8 mouse cellular contexts compared by ENCODE assay signal in genomic region chr7:99015419-99015818, GRCm38 (mm10).
DNase-seq lines count a peak whose midpoint lies in the region; ATAC-seq and TF ChIP-seq lines count a peak whose summit lies in the region.

No protein-coding gene starts in this region.

- TF ChIP-seq POLR2A in lung, adult 2 months (IDR thresholded peaks at IDR 0.05; ENCODE audit: borderline replicate concordance, extremely low read depth, low read depth, low read length): no peak

- WGBS in lung, adult 2 months: 73% methylated on average over 17 of the region's 17 CpGs
- WGBS in intestine, embryonic 15.5 days: 41% methylated on average over 17 of the region's 17 CpGs

- H3K4me3 ChIP-seq in lung, adult 2 months (replicated peaks; ENCODE audit: extremely low read depth, low read depth, low read length): no peak overlapping the region
- H3K4me3 ChIP-seq in intestine, embryonic 15.5 days (replicated peaks): no peak overlapping the region

- intact Hi-C loops in left cerebral cortex, postnatal 36 days (cut with DNase I): no loop called here

- H3K36me3 ChIP-seq in intestine, embryonic 15.5 days: no peaks in the 10 kb centered on the region

- H3K4me2 ChIP-seq in intestine, embryonic 15.5 days (replicated peaks): no peak overlapping the region

- no peak for TF ChIP-seq CTCF in lung, adult 2 months (IDR thresholded peaks at IDR 0.05; ENCODE audit: insufficient read depth, low read length)

- peak; percentile 56; the same call in 1 of the 2 replicates for ATAC-seq in intestine, embryonic 15.5 days
- no peak for ATAC-seq in megakaryocyte, adult 5-6 weeks (ENCODE audit: poor library complexity, severe bottlenecking)

- H3K9ac ChIP-seq in intestine, embryonic 15.5 days: no peak overlapping the region

- peak; percentile 17 for DNase-seq in lung, postnatal 10 days
- DNase-seq in lung, adult 2 months: no peak
- peak; percentile 42 to 44 for DNase-seq in left cerebral cortex, postnatal 36 days (ENCODE audit: low spot score in 2 of 2)
- peak; percentile 12 to 48 for DNase-seq in right cerebral cortex, postnatal 36 days (ENCODE audit: low spot score in 2 of 2)
- no peak for DNase-seq in adrenal gland, adult 18-20 months (ENCODE audit: low spot score in 2 of 2)
- DNase-seq in spleen, postnatal 14 days (ENCODE audit: low spot score in 2 of 2): no peak

- H3K4me1 ChIP-seq in lung, adult 2 months (ENCODE audit: control insufficient read depth, insufficient read depth, low read length): peaks cover 1% of the 10 kb centered on the region; the same call in 1 of the 2 replicates
- H3K4me1 ChIP-seq in intestine, embryonic 15.5 days (replicated peaks): peaks cover 7% of the 10 kb centered on the region; the same call in 1 of the 2 replicates

- H3K27me3 ChIP-seq in intestine, embryonic 15.5 days (replicated peaks): no peaks in the 10 kb centered on the region

- H3K9me3 ChIP-seq in intestine, embryonic 15.5 days: no peaks in the 10 kb centered on the region

- H3K27ac ChIP-seq in intestine, embryonic 15.5 days: no peak overlapping the region

Comparison
In these comparisons a context has a peak if more than half of its experiments do, and no peak if none do; other contexts are left out.
1. DNase-seq: peak in lung, postnatal 10 days (single experiment), left cerebral cortex, postnatal 36 days (2 of 2) and right cerebral cortex, postnatal 36 days (2 of 2); none in lung, adult 2 months (single experiment), adrenal gland, adult 18-20 months (0 of 2) and spleen, postnatal 14 days (0 of 2).